In the genomic region with DNA sequence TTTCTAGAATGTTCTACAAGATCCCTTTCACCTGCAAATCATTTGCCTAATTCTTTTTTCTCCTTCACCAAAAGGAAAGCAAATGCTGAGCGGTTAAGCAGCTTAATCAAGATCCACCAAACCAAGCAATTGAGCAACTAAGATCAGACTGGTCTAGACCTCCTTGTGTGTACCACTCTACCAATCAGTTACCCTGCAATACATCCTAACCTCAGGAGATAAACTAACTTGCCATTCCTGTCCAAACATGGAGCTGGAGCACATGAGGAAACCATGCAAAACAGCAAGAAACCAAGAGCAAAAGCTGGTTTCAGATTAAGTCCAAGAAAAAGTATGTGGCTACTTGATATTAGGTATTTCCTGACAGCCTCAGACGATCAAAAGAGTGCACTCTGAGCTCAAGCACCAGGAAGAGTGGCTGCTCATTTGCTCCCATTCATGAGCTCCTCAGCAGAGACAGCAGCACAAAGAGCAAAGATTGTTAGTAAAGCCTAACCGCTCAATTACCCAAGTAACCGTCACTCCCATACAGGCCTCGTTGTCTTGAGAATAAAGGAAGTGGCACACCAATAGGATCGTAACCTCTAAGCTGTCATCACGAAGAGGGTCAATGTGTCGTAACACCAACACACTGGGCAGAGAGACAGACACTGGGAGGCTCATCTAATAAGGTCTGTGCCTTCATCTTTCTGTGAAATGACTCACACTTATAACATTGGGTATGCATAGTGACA, we compare ENCODE assay signal across 13 mouse cellular contexts.
DNase-seq lines count a peak whose midpoint lies in the region; ATAC-seq and TF ChIP-seq lines count a peak whose summit lies in the region.
"Had no signal": no experiment of that assay in that cellular context is flagged by ENCODE, and none has a peak within 500 bp of the region (broad histone marks: within the 10 kb centered on the region; RNA-seq: fewer than 3 reads in every experiment).

No protein-coding gene starts in this region.

- no peak for TF ChIP-seq POLR2A in small intestine, adult 2 months (IDR thresholded peaks at IDR 0.05; ENCODE audit: low read depth, low read length)

- no peak overlapping the region for H3K9ac ChIP-seq in midbrain, embryonic 11.5 days (ENCODE audit: low read length)
- H3K9ac ChIP-seq in midbrain, postnatal 0 days (replicated peaks; ENCODE audit: low read length, poor library complexity, severe bottlenecking) = no peak overlapping the region
- H3K9ac ChIP-seq in forebrain, embryonic 13.5 days = no peak overlapping the region
- no peak overlapping the region for H3K9ac ChIP-seq in intestine, postnatal 0 days (ENCODE audit: low read depth, low read length)
- H3K9ac ChIP-seq in kidney, embryonic 14.5 days (ENCODE audit: low read depth, low read length) = no peak overlapping the region

- TF ChIP-seq CTCF in midbrain, postnatal 0 days (IDR thresholded peaks at IDR 0.05) = no peak
- TF ChIP-seq CTCF in intestine, postnatal 0 days (IDR thresholded peaks at IDR 0.05; ENCODE audit: low read depth) = no peak
- no peak for TF ChIP-seq CTCF in small intestine, adult 2 months (IDR thresholded peaks at IDR 0.05; ENCODE audit: extremely low read depth, insufficient read length, insufficient replicate concordance, low read depth, low read length)

- peaks cover 7% of the 10 kb centered on the region for H3K4me1 ChIP-seq in midbrain, embryonic 11.5 days (ENCODE audit: control insufficient read depth, insufficient read depth, low read length)
- no peaks in the 10 kb centered on the region for H3K4me1 ChIP-seq in midbrain, postnatal 0 days (ENCODE audit: insufficient read depth, low read length)
- H3K4me1 ChIP-seq in forebrain, embryonic 13.5 days = peaks cover 18% of the 10 kb centered on the region
- H3K4me1 ChIP-seq in intestine, postnatal 0 days (replicated peaks; ENCODE audit: control insufficient read depth, insufficient read depth, low read length) = peaks cover 3% of the 10 kb centered on the region; the same call in 1 of the 2 replicates
- peaks cover 22% of the 10 kb centered on the region; the same call in 1 of the 2 replicates for H3K4me1 ChIP-seq in small intestine, adult 2 months (ENCODE audit: control insufficient read depth, insufficient read depth, insufficient read length, low read length)
- H3K4me1 ChIP-seq in kidney, embryonic 14.5 days (ENCODE audit: control insufficient read depth, insufficient read depth, low read length) = no peaks in the 10 kb centered on the region

- no peaks in the 10 kb centered on the region for H3K36me3 ChIP-seq in midbrain, embryonic 11.5 days (ENCODE audit: control insufficient read depth, insufficient read depth, low read length)
- H3K36me3 ChIP-seq in midbrain, postnatal 0 days (ENCODE audit: insufficient read depth, low read length) = no peaks in the 10 kb centered on the region
- no peaks in the 10 kb centered on the region for H3K36me3 ChIP-seq in forebrain, embryonic 13.5 days (ENCODE audit: poor library complexity, severe bottlenecking)
- no peaks in the 10 kb centered on the region for H3K36me3 ChIP-seq in intestine, postnatal 0 days (ENCODE audit: control insufficient read depth, insufficient read depth)
- no peaks in the 10 kb centered on the region for H3K36me3 ChIP-seq in small intestine, adult 2 months (ENCODE audit: control insufficient read depth, insufficient read depth, low read length)
- H3K36me3 ChIP-seq in kidney, embryonic 14.5 days (ENCODE audit: control insufficient read depth, insufficient read depth, low read length) = no peaks in the 10 kb centered on the region

- H3K9me3 ChIP-seq in midbrain, embryonic 11.5 days (ENCODE audit: control insufficient read depth, low read length) = no peaks in the 10 kb centered on the region
- H3K9me3 ChIP-seq in midbrain, postnatal 0 days (ENCODE audit: low read length) = no peaks in the 10 kb centered on the region
- no peaks in the 10 kb centered on the region for H3K9me3 ChIP-seq in forebrain, embryonic 13.5 days (replicated peaks)
- H3K9me3 ChIP-seq in intestine, postnatal 0 days (ENCODE audit: control insufficient read depth) = no peaks in the 10 kb centered on the region
- no peaks in the 10 kb centered on the region for H3K9me3 ChIP-seq in kidney, embryonic 14.5 days (ENCODE audit: control insufficient read depth, low read length)

- no peaks in the 10 kb centered on the region for H3K27me3 ChIP-seq in midbrain, embryonic 11.5 days (ENCODE audit: control insufficient read depth, insufficient read depth, low read length)
- no peaks in the 10 kb centered on the region for H3K27me3 ChIP-seq in midbrain, postnatal 0 days (ENCODE audit: insufficient read depth, low read length)
- H3K27me3 ChIP-seq in forebrain, embryonic 13.5 days = 0 out of 2 replicates have a peak, but pooled peaks cover 6% of the 10 kb centered on the region
- no peaks in the 10 kb centered on the region for H3K27me3 ChIP-seq in intestine, postnatal 0 days (replicated peaks; ENCODE audit: control insufficient read depth, insufficient read depth, low read length)
- H3K27me3 ChIP-seq in small intestine, adult 2 months (ENCODE audit: control insufficient read depth, insufficient read depth, low read length) = no peaks in the 10 kb centered on the region
- H3K27me3 ChIP-seq in kidney, embryonic 14.5 days (ENCODE audit: control insufficient read depth, insufficient read depth, low read length) = no peaks in the 10 kb centered on the region
- H3K27me3 ChIP-seq: CH12.LX had no signal

- H3K4me3 ChIP-seq in midbrain, embryonic 11.5 days (ENCODE audit: low read depth, low read length) = no peak overlapping the region
- no peak overlapping the region for H3K4me3 ChIP-seq in midbrain, postnatal 0 days (ENCODE audit: low read depth, low read length)
- H3K4me3 ChIP-seq in forebrain, embryonic 13.5 days = no peak overlapping the region
- H3K4me3 ChIP-seq in intestine, postnatal 0 days (ENCODE audit: low read depth, low read length) = no peak overlapping the region
- no peak overlapping the region for H3K4me3 ChIP-seq in small intestine, adult 2 months (ENCODE audit: low read depth, low read length)
- H3K4me3 ChIP-seq in kidney, embryonic 14.5 days (ENCODE audit: low read length) = no peak overlapping the region

- peak; percentile 91 for DNase-seq in midbrain, embryonic 11.5 days (ENCODE audit: low spot score, missing footprints)
- DNase-seq in midbrain, postnatal 0 days (ENCODE audit: low spot score) = no peak
- DNase-seq in cerebellum, adult 11-12 months = no peak
- no peak for DNase-seq in ovary, adult 18-20 months (ENCODE audit: low spot score)
- DNase-seq: cerebellum, postnatal 36 days; gastrocnemius, postnatal 14 days; kidney, adult 11 months had no signal

- WGBS in midbrain, embryonic 11.5 days = 15% methylated on average over 8 of the region's 8 CpGs
- WGBS in midbrain, postnatal 0 days = 23% methylated on average over 8 of the region's 8 CpGs
- 4% methylated on average over 8 of the region's 8 CpGs for WGBS in forebrain, embryonic 13.5 days
- WGBS in intestine, postnatal 0 days = 43% methylated on average over 8 of the region's 8 CpGs
- WGBS in small intestine, adult 2 months = 33% methylated on average over 8 of the region's 8 CpGs
- WGBS in kidney, embryonic 14.5 days = 50% methylated on average over 8 of the region's 8 CpGs

- no peak overlapping the region for H3K27ac ChIP-seq in midbrain, embryonic 11.5 days (ENCODE audit: low read depth, low read length)
- no peak overlapping the region for H3K27ac ChIP-seq in midbrain, postnatal 0 days (ENCODE audit: low read depth, low read length)
- H3K27ac ChIP-seq in forebrain, embryonic 13.5 days = peak overlapping the region; percentile 55
- H3K27ac ChIP-seq in intestine, postnatal 0 days (ENCODE audit: low read depth, low read length) = peak overlapping the region; percentile 41
- peak overlapping the region; percentile 80 for H3K27ac ChIP-seq in small intestine, adult 2 months (ENCODE audit: insufficient read depth, low read depth, low read length)
- H3K27ac ChIP-seq in kidney, embryonic 14.5 days (ENCODE audit: low read depth, low read length) = no peak overlapping the region
- H3K27ac ChIP-seq: macrophage had no signal

- peak; percentile 86 for ATAC-seq in midbrain, embryonic 11.5 days (ENCODE audit: low FRiP score)
- no peak for ATAC-seq in midbrain, postnatal 0 days (ENCODE audit: low FRiP score)
- ATAC-seq in forebrain, embryonic 13.5 days = peak; percentile 90
- ATAC-seq in intestine, postnatal 0 days = peak; percentile 55
- ATAC-seq in kidney, embryonic 14.5 days (ENCODE audit: low FRiP score, low TSS enrichment) = no peak

- no peak overlapping the region for H3K4me2 ChIP-seq in midbrain, embryonic 11.5 days
- H3K4me2 ChIP-seq in midbrain, postnatal 0 days (ENCODE audit: low read depth, low read length, poor library complexity, severe bottlenecking) = no peak overlapping the region
- 0 out of 2 replicates have a peak overlapping the region, but pooled peaks have one; percentile 5 for H3K4me2 ChIP-seq in forebrain, embryonic 13.5 days
- H3K4me2 ChIP-seq in intestine, postnatal 0 days (replicated peaks; ENCODE audit: low read depth) = no peak overlapping the region
- H3K4me2 ChIP-seq in kidney, embryonic 14.5 days (replicated peaks; ENCODE audit: low read depth, low read length) = no peak overlapping the region

Comparison
In these comparisons a context has a peak if more than half of its experiments do, and no peak if none do; other contexts are left out.
1. ATAC-seq: peak in midbrain, embryonic 11.5 days (single experiment), forebrain, embryonic 13.5 days (single experiment) and intestine, postnatal 0 days (single experiment); none in midbrain, postnatal 0 days (single experiment) and kidney, embryonic 14.5 days (single experiment).
2. H3K27ac ChIP-seq: peak in forebrain, embryonic 13.5 days (single experiment), intestine, postnatal 0 days (single experiment) and small intestine, adult 2 months (single experiment); none in midbrain, embryonic 11.5 days (single experiment), midbrain, postnatal 0 days (single experiment) and kidney, embryonic 14.5 days (single experiment).